Mouse (Mus musculus) heart, embryonic 16.5 days (tissue): ENCODE measurements around the gene Vps13c. TPM values are rescaled to one million over a fixed set of nuclear protein-coding genes. Genes with fewer than 3 reads are reported as not detected.

Source experiments
- ATAC-seq: fragments of 200-750 bp; cut with Nextera tagmentation; replicated peaks from 2 replicates; pipeline ENCODE4 v1.8.0; 2017; ENCODE audit warnings: moderate number of reproducible peaks; ENCODE audit not compliant: insufficient read depth, low FRiP score; ENCODE audit errors: extremely low read depth
- H3K27ac ChIP-seq: fragments of 300-500 bp; sonication (generic); 2 replicates; pipeline ENCODE4 v1.5.1; 2014; ENCODE audit warnings: mild to moderate bottlenecking, low read length, control low read depth, moderate library complexity
- H3K27me3 ChIP-seq: fragments of 300-500 bp; sonication (generic); 2 replicates; pipeline ENCODE4 v1.6.1; 2014; ENCODE audit warnings: low read length, mixed read lengths; ENCODE audit not compliant: control insufficient read depth, insufficient read depth
- H3K36me3 ChIP-seq: fragments of 300-500 bp; sonication (generic); 2 replicates; pipeline ENCODE4 v1.6.1; 2014; ENCODE audit not compliant: control insufficient read depth, insufficient read depth
- H3K4me1 ChIP-seq: fragments of 300-500 bp; sonication (generic); 2 replicates; pipeline ENCODE4 v1.6.1; 2014; ENCODE audit warnings: low read length, mixed read lengths; ENCODE audit not compliant: control insufficient read depth, insufficient read depth
- H3K4me2 ChIP-seq: fragments of 300-500 bp; sonication (generic); 2 replicates; pipeline ENCODE4 v1.6.1; 2014; ENCODE audit warnings: low read depth, mild to moderate bottlenecking, control low read depth, low read length
- H3K4me3 ChIP-seq: fragments of 300-500 bp; sonication (generic); 2 replicates; pipeline ENCODE4 v1.5.1; 2014; ENCODE audit warnings: mild to moderate bottlenecking, control low read depth, low read length
- H3K9ac ChIP-seq: fragments of 300-500 bp; sonication (generic); 2 replicates; pipeline ENCODE4 v1.6.1; 2014; ENCODE audit warnings: low read length, control low read depth
- H3K9me3 ChIP-seq: fragments of 300-500 bp; sonication (generic); replicated peaks from 2 replicates; pipeline ENCODE4 v1.6.1; 2016; ENCODE audit warnings: low read length; ENCODE audit not compliant: control insufficient read depth
- WGBS: fragments of 180-500 bp; shearing (Covaris S2); extraction: QIAGEN DNeasy Blood & Tissue Kit; methylation state at CpG from one replicate; pipeline ENCODE4 v1.1.7; 2014; 5-methylcytosine and 5-hydroxymethylcytosine counted together
- polyA plus RNA-seq: library from polyadenylated mRNA; unstranded; fragments of >200 nt; fragmentation: Nextera tagmentation; extraction: Ambion mirVana; gene quantifications from 2 replicates; pipeline ENCODE4 v1.2.1, GENCODE M21; 2015

Gene Vps13c
- polyA plus RNA-seq, 1 experiment from 2014 or later, result 3.8 TPM

DNA sequence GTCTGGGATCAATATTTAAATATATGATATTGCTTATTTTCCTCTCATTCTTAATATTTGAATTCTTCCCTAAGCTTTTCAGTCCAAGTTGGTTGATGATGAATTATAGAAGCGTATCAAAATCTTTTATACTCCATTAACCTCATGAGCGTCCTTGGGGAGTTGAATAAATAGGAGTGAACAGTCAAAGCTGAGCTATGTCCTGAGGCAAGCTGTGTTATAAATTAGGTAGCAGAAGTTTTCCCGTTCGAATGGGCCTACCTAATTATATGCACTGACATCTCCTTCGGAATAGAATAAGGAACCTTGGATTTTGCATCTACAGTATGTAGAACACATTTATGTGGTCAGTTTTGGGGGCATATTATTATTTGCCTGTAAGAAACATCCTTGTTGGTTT is 82.2 kb downstream of the Vps13c start:
- Histone ChIP-seq H3K27me3 (no peaks in the 10 kb centered on the region), H3K9ac (no peak overlapping the region), H3K27ac (no peak overlapping the region), H3K4me2 (no peak overlapping the region), H3K4me3 (no peak overlapping the region), H3K4me1 (no peaks in the 10 kb centered on the region), H3K9me3 (no peaks in the 10 kb centered on the region), H3K36me3 (peaks cover 30% of the 10 kb centered on the region)
- WGBS, result 89% methylated on average over 5 of the region's 5 CpGs
- no peak for ATAC-seq

DNA sequence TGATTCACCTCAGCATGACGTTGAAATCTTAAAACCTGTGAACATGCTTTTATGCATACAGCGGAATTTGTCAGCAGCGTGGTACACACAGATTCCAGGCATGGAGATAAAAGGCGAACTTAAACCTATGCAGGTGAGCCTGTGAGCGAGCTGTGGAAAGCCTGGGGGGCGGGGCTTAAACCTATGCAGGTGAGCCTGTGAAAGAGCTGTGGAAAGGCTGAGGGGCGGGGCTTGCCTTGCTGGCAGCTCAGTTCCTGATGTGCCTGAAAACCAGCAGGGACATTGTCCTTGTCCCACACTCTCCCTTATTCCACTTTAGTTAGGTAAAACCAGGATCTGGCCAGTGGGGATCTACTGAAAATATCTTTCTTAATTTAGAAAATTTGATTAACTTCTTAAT is 90.4 kb downstream of the Vps13c start:
- no peak overlapping the region for H3K4me2 ChIP-seq
- no peak overlapping the region for H3K4me3 ChIP-seq
- H3K27ac ChIP-seq, result no peak overlapping the region
- H3K4me1 ChIP-seq, result no peaks in the 10 kb centered on the region
- no peak overlapping the region for H3K9ac ChIP-seq
- peaks cover 22% of the 10 kb centered on the region for H3K36me3 ChIP-seq
- H3K9me3 ChIP-seq, result no peaks in the 10 kb centered on the region
- WGBS, result 77% methylated on average over 7 of the region's 7 CpGs
- no peak for ATAC-seq
- no peaks in the 10 kb centered on the region for H3K27me3 ChIP-seq

DNA sequence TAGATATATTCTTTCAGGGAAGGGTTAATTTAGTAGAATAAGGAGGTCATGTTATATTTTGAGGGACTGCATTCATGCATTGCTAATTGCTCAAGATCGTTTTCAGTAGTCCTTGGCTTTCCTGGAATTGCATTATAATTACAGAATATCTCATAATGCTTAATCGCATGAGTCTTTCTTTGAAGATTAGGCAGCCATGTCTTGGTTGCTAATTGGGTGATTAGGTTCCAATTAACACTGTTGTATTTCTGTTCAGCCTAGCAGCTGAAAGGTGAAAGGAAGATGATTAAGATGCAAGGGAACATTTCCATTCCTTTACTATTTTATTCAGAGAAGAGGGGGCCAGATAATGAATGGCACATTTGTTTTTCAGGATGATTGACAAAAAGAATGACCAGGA is 97.1 kb downstream of the Vps13c start:
- Histone ChIP-seq H3K4me2 (no peak overlapping the region), H3K9me3 (no peaks in the 10 kb centered on the region), H3K4me1 (no peaks in the 10 kb centered on the region), H3K4me3 (no peak overlapping the region), H3K27me3 (no peaks in the 10 kb centered on the region), H3K27ac (no peak overlapping the region), H3K9ac (no peak overlapping the region), H3K36me3 (peaks cover 10% of the 10 kb centered on the region; the same call in 1 of the 2 replicates)
- WGBS, result 86% methylated on average over 2 of the region's 2 CpGs
- ATAC-seq, result no peak

DNA sequence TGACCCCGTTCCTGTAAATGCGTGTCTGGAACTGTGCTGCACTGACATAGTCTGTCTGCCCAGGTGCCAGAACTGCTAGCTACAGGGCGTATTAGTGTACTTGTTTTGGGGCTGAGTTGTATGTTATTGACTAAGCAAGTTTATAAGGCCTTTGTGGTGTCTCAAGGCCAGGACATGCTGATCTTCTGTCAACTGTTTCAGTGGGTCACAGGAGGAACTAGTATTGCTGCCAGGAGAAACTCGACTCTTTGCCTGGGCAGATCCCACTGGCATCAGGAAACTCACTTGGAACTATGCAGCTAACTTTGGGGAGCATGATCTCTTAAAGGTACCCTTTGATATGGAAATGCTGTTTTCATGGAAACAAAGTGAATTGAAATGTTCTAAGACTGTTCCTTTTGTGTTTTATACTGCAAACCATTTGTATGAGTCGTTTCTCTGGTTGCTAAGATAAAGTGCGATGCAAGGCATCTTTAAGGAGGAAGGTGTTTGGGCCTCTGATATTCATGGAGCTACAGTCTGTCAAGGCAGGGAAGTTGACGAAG is 115.3 kb downstream of the Vps13c start:
- H3K4me2 ChIP-seq, result no peak overlapping the region

DNA sequence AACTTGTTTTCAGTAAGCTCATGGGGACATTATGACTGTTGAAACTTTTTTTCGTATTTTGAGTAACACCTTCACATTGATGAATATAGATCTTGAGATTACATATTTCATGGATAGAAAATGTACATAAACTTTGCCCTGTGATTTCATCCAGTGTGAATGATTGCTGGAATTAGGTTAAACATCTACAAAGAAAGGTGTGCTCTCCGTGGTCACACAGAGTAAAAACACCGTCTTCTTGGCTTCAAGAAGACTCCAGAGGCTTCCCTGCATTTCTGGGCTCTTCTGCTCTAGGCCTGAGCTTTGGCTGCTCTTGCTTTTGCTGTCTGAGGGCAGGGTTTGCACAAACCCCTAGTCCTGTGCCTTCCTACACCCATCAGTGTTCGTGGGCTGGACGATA is 121.8 kb downstream of the Vps13c start:
- 93% methylated on average over 5 of the region's 5 CpGs for WGBS
- H3K36me3 ChIP-seq, result peaks cover 32% of the 10 kb centered on the region
- no peak for ATAC-seq

More for the DNA sequence above, 115.3 kb downstream of the Vps13c start:
- Histone ChIP-seq H3K36me3 (peaks cover 20% of the 10 kb centered on the region), H3K4me3 (no peak overlapping the region), H3K27ac (no peak overlapping the region), H3K27me3 (no peaks in the 10 kb centered on the region), H3K4me1 (no peaks in the 10 kb centered on the region), H3K9me3 (no peaks in the 10 kb centered on the region), H3K9ac (no peak overlapping the region)
- 82% methylated on average over 7 of the region's 7 CpGs for WGBS
- ATAC-seq, result no peak

DNA sequence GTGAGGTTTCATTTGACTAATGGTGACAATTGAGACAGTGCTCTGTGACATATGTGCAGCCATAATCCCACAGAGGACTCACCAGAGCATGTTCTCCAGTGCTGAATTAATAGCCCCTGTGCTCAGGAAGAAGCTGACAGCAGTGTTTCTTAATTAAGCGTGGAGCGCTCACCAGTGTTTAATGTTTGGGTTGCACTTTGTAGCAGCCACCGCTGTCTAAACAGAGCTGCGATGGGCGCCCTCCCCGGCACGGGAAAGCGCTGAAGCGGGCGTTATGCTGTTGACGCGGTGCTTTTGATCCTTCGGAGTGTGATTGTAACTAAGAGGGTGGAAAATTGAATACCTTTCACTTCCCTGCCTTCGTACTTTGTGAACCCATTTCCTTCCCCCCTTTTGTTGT is 125.7 kb downstream of the Vps13c start:
- H3K4me2 ChIP-seq, result no peak overlapping the region
- H3K27ac ChIP-seq, result no peak overlapping the region
- WGBS, result 74% methylated on average over 14 of the region's 14 CpGs
- no peaks in the 10 kb centered on the region for H3K4me1 ChIP-seq
- H3K27me3 ChIP-seq, result no peaks in the 10 kb centered on the region
- no peak overlapping the region for H3K4me3 ChIP-seq
- no peak for ATAC-seq
- H3K36me3 ChIP-seq, result peaks cover 29% of the 10 kb centered on the region
- H3K9me3 ChIP-seq, result peaks cover 3% of the 10 kb centered on the region; the same call in 1 of the 2 replicates
- no peak overlapping the region for H3K9ac ChIP-seq

More for the DNA sequence above, 121.8 kb downstream of the Vps13c start:
- H3K4me3 ChIP-seq, result no peak overlapping the region
- H3K9me3 ChIP-seq, result peaks cover 3% of the 10 kb centered on the region; the same call in 1 of the 2 replicates
- no peak overlapping the region for H3K27ac ChIP-seq
- H3K9ac ChIP-seq, result no peak overlapping the region
- no peak overlapping the region for H3K4me2 ChIP-seq
- no peaks in the 10 kb centered on the region for H3K27me3 ChIP-seq
- no peaks in the 10 kb centered on the region for H3K4me1 ChIP-seq

DNA sequence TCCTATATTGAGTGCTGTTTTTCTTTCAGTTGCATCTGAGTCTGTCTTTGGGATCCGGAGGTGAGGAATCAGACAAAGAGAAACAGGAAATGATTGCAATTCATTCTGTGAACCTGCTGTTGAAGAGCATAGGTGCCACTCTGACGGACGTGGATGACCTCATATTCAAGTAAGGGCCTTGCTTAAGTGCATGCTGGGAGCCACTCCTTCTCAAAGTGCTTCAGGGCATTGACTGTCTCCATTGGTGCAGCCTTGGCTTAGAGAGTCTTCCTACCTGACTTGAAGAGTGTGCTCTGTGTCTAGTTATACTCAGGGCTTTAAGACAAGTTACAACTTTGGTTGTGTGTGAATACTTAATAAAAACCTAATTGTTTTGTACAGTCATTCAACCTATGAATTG is 126.8 kb downstream of the Vps13c start:
- 77% methylated on average over 3 of the region's 3 CpGs for WGBS
- no peak for ATAC-seq
- no peak overlapping the region for H3K4me3 ChIP-seq
- H3K27ac ChIP-seq, result no peak overlapping the region
- no peak overlapping the region for H3K9ac ChIP-seq
- peaks cover 22% of the 10 kb centered on the region for H3K36me3 ChIP-seq
- H3K27me3 ChIP-seq, result no peaks in the 10 kb centered on the region
- H3K9me3 ChIP-seq, result peaks cover 3% of the 10 kb centered on the region; the same call in 1 of the 2 replicates
- H3K4me1 ChIP-seq, result no peaks in the 10 kb centered on the region
- no peak overlapping the region for H3K4me2 ChIP-seq

DNA sequence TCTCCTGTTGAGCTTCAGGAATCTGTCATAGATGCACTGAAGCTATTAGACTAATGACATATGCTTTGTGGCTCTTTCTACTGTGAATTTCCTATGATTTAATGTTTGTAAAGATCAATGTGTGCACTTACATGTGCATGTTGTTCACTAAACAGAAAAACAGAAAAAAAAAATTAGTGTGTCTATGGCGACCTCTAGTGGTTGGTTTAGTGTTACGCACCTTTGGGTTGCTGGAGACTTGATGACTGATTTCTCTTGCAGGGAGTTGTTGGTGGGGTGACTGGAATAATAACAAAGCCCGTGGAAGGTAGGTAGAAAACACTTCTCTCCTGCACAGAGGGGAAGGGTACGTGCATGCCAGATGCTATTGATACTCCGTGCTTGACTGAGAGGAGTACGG is 133.3 kb downstream of the Vps13c start:
- no peak for ATAC-seq
- H3K36me3 ChIP-seq, result peaks cover 16% of the 10 kb centered on the region
- H3K9me3 ChIP-seq, result no peaks in the 10 kb centered on the region

DNA sequence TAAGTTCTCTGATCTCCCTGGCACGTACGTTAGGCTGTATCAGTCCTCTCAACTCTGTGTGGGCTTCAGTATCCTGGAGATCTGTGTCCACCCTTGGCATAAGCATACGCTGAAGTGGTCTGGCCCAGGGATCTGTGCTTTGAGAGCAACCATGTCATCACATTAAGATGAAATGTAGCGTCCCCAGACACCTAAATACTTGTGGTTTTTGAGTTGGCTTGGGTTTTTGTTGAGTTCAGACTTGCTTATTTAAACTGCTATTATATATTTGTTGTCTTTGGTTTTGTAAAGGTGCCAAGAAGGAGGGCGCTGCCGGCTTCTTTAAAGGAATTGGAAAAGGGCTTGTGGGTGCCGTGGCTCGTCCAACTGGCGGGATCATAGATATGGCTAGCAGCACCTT is 135.3 kb downstream of the Vps13c start:
- H3K4me1 ChIP-seq, result no peaks in the 10 kb centered on the region

More for the DNA sequence above, 133.3 kb downstream of the Vps13c start:
- 36% methylated on average over 6 of the region's 6 CpGs for WGBS
- Histone ChIP-seq H3K4me1 (no peaks in the 10 kb centered on the region), H3K27ac (no peak overlapping the region), H3K4me2 (no peak overlapping the region), H3K27me3 (no peaks in the 10 kb centered on the region), H3K4me3 (no peak overlapping the region), H3K9ac (no peak overlapping the region)

More for the DNA sequence above, 135.3 kb downstream of the Vps13c start:
- no peaks in the 10 kb centered on the region for H3K27me3 ChIP-seq
- H3K9me3 ChIP-seq, result no peaks in the 10 kb centered on the region
- WGBS, result 89% methylated on average over 9 of the region's 9 CpGs
- H3K4me2 ChIP-seq, result no peak overlapping the region
- ATAC-seq, result no peak
- no peak overlapping the region for H3K4me3 ChIP-seq
- no peak overlapping the region for H3K9ac ChIP-seq
- H3K27ac ChIP-seq, result no peak overlapping the region
- H3K36me3 ChIP-seq, result peaks cover 11% of the 10 kb centered on the region; the same call in 1 of the 2 replicates
